Mouse (Mus musculus) MEL (cell line): Measurements from ENCODE around the gene Gm5741. TPM values are rescaled to one million over a fixed set of nuclear protein-coding genes. Genes with fewer than 3 reads are reported as not detected.

ENCODE experiments used
- DNase-seq: peaks from one replicate; pipeline ENCODE4 v3.0.0; 2011; ENCODE audit warnings: low read depth, low spot score
- H3K27ac ChIP-seq: 2 replicates; pipeline ENCODE4 v1.5.1; 2012; ENCODE audit warnings: low read depth, mild to moderate bottlenecking, control low read depth, low read length, moderate library complexity; ENCODE audit not compliant: control insufficient read depth
- H3K27me3 ChIP-seq, 2 experiments: fragments of 150-350 bp in 1 of 2; sonication (generic) in 1 of 2; 2 replicates each; pipeline ENCODE4 v1.6.1; 2012; ENCODE audit warnings: low read length in 2 of 2, mild to moderate bottlenecking in 2 of 2, improper control_type of control experiment in 1 of 2, moderate library complexity in 1 of 2; ENCODE audit not compliant: insufficient read depth in 2 of 2, control insufficient read depth in 1 of 2
- H3K36me3 ChIP-seq, 2 experiments: 2 replicates each; pipeline ENCODE4 v1.6.1; 2012 to 2014; ENCODE audit warnings: low read length in 2 of 2, improper control_type of control experiment in 1 of 2, inconsistent platforms in 1 of 2, mild to moderate bottlenecking in 1 of 2; ENCODE audit not compliant: insufficient read depth in 2 of 2, control insufficient read depth in 1 of 2
- H3K4me1 ChIP-seq, 2 experiments: fragments of 150-350 bp in 1 of 2; sonication (generic) in 1 of 2; 2 replicates each; pipeline ENCODE4 v1.6.1; 2012; ENCODE audit warnings: low read length in 2 of 2, improper control_type of control experiment in 1 of 2, mild to moderate bottlenecking in 1 of 2; ENCODE audit not compliant: insufficient read depth in 2 of 2, control insufficient read depth in 1 of 2
- H3K4me3 ChIP-seq, 2 experiments: fragments of 150-350 bp in 1 of 2; sonication (generic) in 1 of 2; 2 replicates each; pipeline ENCODE4 v1.5.1; 2012; ENCODE audit warnings: low read depth in 2 of 2, low read length in 2 of 2, mild to moderate bottlenecking in 2 of 2, moderate library complexity in 2 of 2, control low read depth in 1 of 2, improper control_type of control experiment in 1 of 2; ENCODE audit not compliant: control insufficient read depth in 1 of 2, insufficient read depth in 1 of 2
- H3K79me2 ChIP-seq: 2 replicates; pipeline ENCODE4 v1.6.1; 2012; ENCODE audit warnings: mild to moderate bottlenecking, low read length, moderate library complexity; ENCODE audit not compliant: control insufficient read depth, poor library complexity, insufficient read depth
- H3K9ac ChIP-seq: 2 replicates; pipeline ENCODE4 v1.6.1; 2012; ENCODE audit warnings: low read depth, mild to moderate bottlenecking, control low read depth, low read length, moderate library complexity; ENCODE audit not compliant: control insufficient read depth, poor library complexity, severe bottlenecking
- H3K9me3 ChIP-seq: fragments of 150-350 bp; sonication (generic); replicated peaks from 2 replicates; pipeline ENCODE4 v1.6.1; 2012; ENCODE audit warnings: mild to moderate bottlenecking, low read length, improper control_type of control experiment, moderate library complexity; ENCODE audit not compliant: insufficient read depth
- BHLHE40 ChIP-seq: IDR thresholded peaks from 2 replicates; pipeline ENCODE4 v1.6.1; 2012; ENCODE audit warnings: low read depth, mild to moderate bottlenecking, inconsistent platforms, low read length, improper control_type of control experiment, borderline replicate concordance
- CHD1 ChIP-seq: IDR thresholded peaks from 2 replicates; pipeline ENCODE4 v1.6.1; 2012; ENCODE audit warnings: low read depth, mild to moderate bottlenecking, inconsistent platforms, low read length, improper control_type of control experiment
- CTCF ChIP-seq, 3 experiments: IDR thresholded peaks in 2 of 3; conservative IDR thresholded peaks in 1 of 3; 2 replicates each; pipeline ENCODE4 v1.5.1; 2011 to 2012; ENCODE audit warnings: low read length in 3 of 3, low read depth in 2 of 3, mild to moderate bottlenecking in 2 of 3, improper control_type of control experiment in 1 of 3, inconsistent platforms in 1 of 3, mixed read lengths in 1 of 3, moderate library complexity in 1 of 3; ENCODE audit not compliant: control insufficient read depth in 1 of 3, insufficient read depth in 1 of 3, poor library complexity in 1 of 3, severe bottlenecking in 1 of 3
- ELF1 ChIP-seq: IDR thresholded peaks from 2 replicates; pipeline ENCODE4 v1.6.1; 2014; ENCODE audit warnings: low read depth, mild to moderate bottlenecking, inconsistent platforms, low read length, improper control_type of control experiment, moderate library complexity
- ETS1 ChIP-seq: IDR thresholded peaks from 2 replicates; pipeline ENCODE4 v1.6.1; 2012; ENCODE audit warnings: low read depth, mild to moderate bottlenecking, inconsistent platforms, low read length, improper control_type of control experiment, moderate library complexity
- GATA1 ChIP-seq: IDR thresholded peaks from 2 replicates; pipeline ENCODE4 v1.6.1; 2011; ENCODE audit warnings: low read depth, low read length, improper control_type of control experiment
- JUND ChIP-seq: IDR thresholded peaks from 2 replicates; pipeline ENCODE4 v1.6.1; 2011; ENCODE audit warnings: low read depth, mild to moderate bottlenecking, improper control_type of control experiment, low read length
- KAT2A ChIP-seq: conservative IDR thresholded peaks from 2 replicates; pipeline ENCODE4 v1.6.1; 2012; ENCODE audit warnings: low read depth, low read length, improper control_type of control experiment, inconsistent platforms
- MAX ChIP-seq: IDR thresholded peaks from 2 replicates; pipeline ENCODE4 v1.6.1; 2011; ENCODE audit warnings: low read length, improper control_type of control experiment
- MAZ ChIP-seq: IDR thresholded peaks from 2 replicates; pipeline ENCODE4 v1.6.1; 2012; ENCODE audit warnings: low read depth, mild to moderate bottlenecking, inconsistent platforms, low read length, improper control_type of control experiment
- MXI1 ChIP-seq: IDR thresholded peaks from 2 replicates; pipeline ENCODE4 v1.6.1; 2011; ENCODE audit warnings: mild to moderate bottlenecking, low read depth, low read length, improper control_type of control experiment
- MYB ChIP-seq: IDR thresholded peaks from 2 replicates; pipeline ENCODE4 v1.6.1; 2011; ENCODE audit warnings: mild to moderate bottlenecking, low read depth, low read length, improper control_type of control experiment
- MYC ChIP-seq: IDR thresholded peaks from 2 replicates; pipeline ENCODE4 v1.6.1; 2011; ENCODE audit warnings: low read depth, mild to moderate bottlenecking, low read length, improper control_type of control experiment, moderate library complexity
- NELFE ChIP-seq: IDR thresholded peaks from 2 replicates; pipeline ENCODE4 v1.6.1; 2011; ENCODE audit warnings: low read depth, low read length, improper control_type of control experiment
- POLR2A ChIP-seq, 2 experiments: IDR thresholded peaks; 2 replicates each; pipeline ENCODE4 v1.6.1; 2011 to 2012; ENCODE audit warnings: low read length in 2 of 2, mild to moderate bottlenecking in 2 of 2, control low read depth in 1 of 2, improper control_type of control experiment in 1 of 2, low read depth in 1 of 2, moderate library complexity in 1 of 2; ENCODE audit not compliant: control insufficient read depth in 1 of 2, insufficient read depth in 1 of 2, poor library complexity in 1 of 2
- RCOR1 ChIP-seq: IDR thresholded peaks from 2 replicates; pipeline ENCODE4 v1.6.1; 2012; ENCODE audit warnings: low read depth, mild to moderate bottlenecking, inconsistent platforms, low read length, improper control_type of control experiment
- SIN3A ChIP-seq: IDR thresholded peaks from 2 replicates; pipeline ENCODE4 v1.6.1; 2012; ENCODE audit warnings: low read length, improper control_type of control experiment, inconsistent platforms
- TBP ChIP-seq: IDR thresholded peaks from 2 replicates; pipeline ENCODE4 v1.8.0; 2011; ENCODE audit warnings: low read depth, low read length, improper control_type of control experiment
- TCF12 ChIP-seq: IDR thresholded peaks from 2 replicates; pipeline ENCODE4 v1.6.1; 2014; ENCODE audit warnings: low read depth, mild to moderate bottlenecking, inconsistent platforms, low read length, improper control_type of control experiment, moderate library complexity
- UBTF ChIP-seq: IDR thresholded peaks from 2 replicates; pipeline ENCODE4 v1.6.1; 2012; ENCODE audit warnings: low read depth, mild to moderate bottlenecking, inconsistent platforms, low read length, improper control_type of control experiment, moderate library complexity, borderline replicate concordance; ENCODE audit not compliant: insufficient read depth
- ZMIZ1 ChIP-seq: IDR thresholded peaks from 2 replicates; pipeline ENCODE4 v1.6.1; 2012; ENCODE audit warnings: low read depth, mild to moderate bottlenecking, inconsistent platforms, low read length, improper control_type of control experiment, moderate library complexity
- ZNF384 ChIP-seq: IDR thresholded peaks from 2 replicates; pipeline ENCODE4 v1.6.1; 2012; ENCODE audit warnings: low read depth, mild to moderate bottlenecking, inconsistent platforms, low read length, improper control_type of control experiment
- polyA plus RNA-seq, 2 experiments: library from polyadenylated mRNA; stranded (reverse) in 1 of 2; unstranded in 1 of 2; fragments of >175 nt in 1 of 2; fragments of >200 nt in 1 of 2; gene quantifications; 2 replicates each; pipeline versions ENCODE4 v1.2.1 to v1.2.4; 2012; ENCODE audit warnings: low replicate concordance in 2 of 2, low read depth in 1 of 2; ENCODE audit not compliant: insufficient read length in 2 of 2, insufficient read depth in 1 of 2, missing spikeins in 1 of 2
- total RNA-seq: library from RNA; depleted of rRNA; stranded (reverse); fragments of 300-350 nt; gene quantifications from 2 replicates; pipeline ENCODE4 v1.2.3, GENCODE M21; 2012

The Gm5741 gene
- total and polyA plus RNA-seq, 3 experiments: 1.0 TPM; not detected in 2

DNA sequence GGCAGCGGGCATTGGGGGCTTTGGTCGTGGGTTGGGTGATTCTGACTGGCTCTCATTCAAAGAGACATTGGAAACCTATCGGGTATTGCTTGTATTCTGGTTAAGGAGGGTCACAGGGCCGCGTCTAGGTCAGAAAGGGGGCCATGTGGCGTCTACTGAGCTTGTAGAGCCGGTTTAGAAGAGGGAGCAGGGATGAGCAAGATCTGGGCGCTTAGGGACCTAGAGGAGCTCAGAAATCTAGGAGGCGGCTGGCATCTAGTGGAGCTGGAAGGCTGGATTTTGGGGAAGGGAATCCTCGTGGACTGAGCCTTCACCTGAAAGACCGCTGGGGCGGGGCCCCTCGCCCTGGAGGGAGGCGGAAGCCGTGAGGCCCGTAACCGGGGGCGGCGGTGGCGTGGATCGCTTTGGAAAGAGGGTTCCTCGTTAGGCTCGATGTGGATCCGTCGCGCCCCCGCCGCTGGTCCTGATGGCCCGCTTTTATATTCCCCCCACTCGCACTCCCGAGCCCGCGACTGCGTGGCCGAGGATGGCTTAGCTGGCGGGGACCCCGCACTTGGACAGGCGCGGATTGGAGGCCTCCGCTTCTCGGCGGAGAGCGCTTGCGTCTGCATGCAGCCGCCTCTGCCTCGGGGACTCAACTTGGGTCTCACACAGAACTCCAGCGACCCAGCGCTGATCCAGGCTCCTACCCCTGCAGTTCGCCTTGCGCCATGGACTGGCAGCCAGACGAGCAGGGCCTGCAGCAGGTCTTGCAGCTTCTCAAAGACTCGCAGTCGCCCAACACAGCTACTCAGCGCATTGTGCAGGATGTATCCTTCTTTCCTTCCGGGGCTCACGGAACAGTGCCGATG is 29.9 kb downstream of the Gm5741 start:
- peaks cover 17 to 36% of the 10 kb centered on the region in 2 experiments for H3K36me3 ChIP-seq
- TF ChIP-seq CHD1: no peak; the same call in 1 of the 2 replicates
- TF ChIP-seq POLR2A (IDR thresholded peaks at IDR 0.05; ENCODE audit: control insufficient read depth in 1 of 2, insufficient read depth in 1 of 2, low read depth in 1 of 2, low read length in 2 of 2, poor library complexity in 1 of 2): peak in 1 of 2 experiments; percentile 33; a peak in 1 of 4 replicates
- peak; percentile 58 for TF ChIP-seq MAX
- TF ChIP-seq RCOR1: no peak
- 0 out of 2 replicates have a peak, but pooled peaks have one; percentile 17 for TF ChIP-seq ZNF384
- TF ChIP-seq SIN3A: peak; percentile 43
- no peak for TF ChIP-seq GATA1
- no peak for TF ChIP-seq JUND
- TF ChIP-seq NELFE: peak; percentile 15; the same call in 1 of the 2 replicates
- TF ChIP-seq ZMIZ1: 0 out of 2 replicates have a peak, but pooled peaks have one; percentile 28
- peak; percentile 67 for TF ChIP-seq MXI1
- TF ChIP-seq TBP: peak; percentile 48; the same call in 1 of the 2 replicates
- TF ChIP-seq ETS1: no peak
- TF ChIP-seq KAT2A: no peak
- peak; percentile 59 for TF ChIP-seq MAZ
- peak; percentile 59; the same call in 1 of the 2 replicates for TF ChIP-seq MYC
- H3K9me3 ChIP-seq: no peaks in the 10 kb centered on the region
- peaks cover 3 to 15% of the 10 kb centered on the region in 2 experiments for H3K4me1 ChIP-seq
- peak overlapping the region; percentile 86 to 88 for H3K4me3 ChIP-seq
- peak; percentile 79 for DNase-seq
- H3K27ac ChIP-seq: peak overlapping the region; percentile 98
- H3K9ac ChIP-seq: peak overlapping the region; percentile 99
- peaks cover 58% of the 10 kb centered on the region for H3K79me2 ChIP-seq
- no peaks in the 10 kb centered on the region for H3K27me3 ChIP-seq

GRCm38 (mm10) chr8:85037366-85037680 is 30.5 kb downstream of the Gm5741 start:
- H3K27me3 ChIP-seq: no peaks in the 10 kb centered on the region
- H3K36me3 ChIP-seq: peaks cover 15 to 36% of the 10 kb centered on the region in 2 experiments
- peak overlapping the region; percentile 86 to 88 for H3K4me3 ChIP-seq
- no peaks in the 10 kb centered on the region for H3K9me3 ChIP-seq
- H3K27ac ChIP-seq: peak overlapping the region; percentile 98
- peaks cover 55% of the 10 kb centered on the region for H3K79me2 ChIP-seq
- TF ChIP-seq MAZ: no peak
- TF ChIP-seq ZMIZ1: 0 out of 2 replicates have a peak, but pooled peaks have one; percentile 52
- no peak for TF ChIP-seq UBTF
- TF ChIP-seq BHLHE40: no peak
- no peak for TF ChIP-seq ELF1
- TF ChIP-seq TCF12: no peak
- no peak for TF ChIP-seq RCOR1
- TF ChIP-seq CTCF (IDR thresholded peaks at IDR 0.05 in 2 of 3, conservative IDR thresholded peaks at IDR 0.05 in 1 of 3; ENCODE audit: control insufficient read depth in 1 of 3, insufficient read depth in 1 of 3, low read depth in 2 of 3, low read length in 3 of 3, poor library complexity in 1 of 3, severe bottlenecking in 1 of 3): no peak
- no peak for TF ChIP-seq CHD1
- 0 out of 4 replicates have a peak, but pooled peaks of 1 of the 2 experiments have one; percentile 3 for TF ChIP-seq POLR2A (IDR thresholded peaks at IDR 0.05; ENCODE audit: control insufficient read depth in 1 of 2, insufficient read depth in 1 of 2, low read depth in 1 of 2, low read length in 2 of 2, poor library complexity in 1 of 2)
- TF ChIP-seq ZNF384: no peak
- no peak for TF ChIP-seq SIN3A
- no peak for TF ChIP-seq MYB
- TF ChIP-seq, all 39 proteins: peak for 2
- Histone ChIP-seq H3K9ac (peak overlapping the region; percentile 99), H3K4me1 (peaks cover 3 to 15% of the 10 kb centered on the region in 2 experiments)
- DNase-seq: no peak
